Mouse (Mus musculus) forebrain, embryonic 11.5 days (tissue): ENCODE data around the gene Trp53rkb. TPM values are rescaled to one million over a fixed set of nuclear protein-coding genes. Genes with fewer than 3 reads are reported as not detected.
"Not testable (repeated sequence)": the region's sequence is repeated elsewhere in the genome, so short reads cannot be mapped to it uniquely, and the experiment has no call there.

Source experiments
- ATAC-seq: fragments of 200-750 bp; cut with Nextera tagmentation; replicated peaks from 2 replicates; pipeline ENCODE4 v1.8.0; 2017; ENCODE audit warnings: moderate TSS enrichment; ENCODE audit not compliant: low FRiP score
- DNase-seq: peaks from one replicate; pipeline ENCODE4 v3.0.0-alpha.2; 2017; ENCODE audit warnings: low spot score
- H3K27ac ChIP-seq: fragments of 300-500 bp; sonication (generic); 2 replicates; pipeline ENCODE4 v1.5.1; 2014; ENCODE audit warnings: low read depth, low read length
- H3K27me3 ChIP-seq: fragments of 300-500 bp; sonication (generic); 2 replicates; pipeline ENCODE4 v1.6.1; 2014; ENCODE audit warnings: mild to moderate bottlenecking, low read length, mixed read lengths; ENCODE audit not compliant: control insufficient read depth, insufficient read depth
- H3K36me3 ChIP-seq: fragments of 300-500 bp; sonication (generic); 2 replicates; pipeline ENCODE4 v1.6.1; 2014; ENCODE audit warnings: mild to moderate bottlenecking, low read length, moderate library complexity, mixed read lengths; ENCODE audit not compliant: control insufficient read depth, insufficient read depth
- H3K4me1 ChIP-seq: fragments of 300-500 bp; sonication (generic); replicated peaks from 2 replicates; pipeline ENCODE4 v1.6.1; 2014; ENCODE audit warnings: low read length, mixed read lengths; ENCODE audit not compliant: control insufficient read depth, insufficient read depth
- H3K4me2 ChIP-seq: fragments of 300-500 bp; sonication (generic); 2 replicates; pipeline ENCODE4 v1.6.1; 2014; ENCODE audit warnings: low read depth, mild to moderate bottlenecking, low read length, moderate library complexity, mixed read lengths; ENCODE audit not compliant: severe bottlenecking
- H3K4me3 ChIP-seq: fragments of 300-500 bp; sonication (generic); 2 replicates; pipeline ENCODE4 v1.5.1; 2014; ENCODE audit warnings: low read depth, low read length
- H3K9ac ChIP-seq: fragments of 300-500 bp; sonication (generic); 2 replicates; pipeline ENCODE4 v1.6.1; 2014; ENCODE audit warnings: low read length
- H3K9me3 ChIP-seq: fragments of 300-500 bp; sonication (generic); 2 replicates; pipeline ENCODE4 v1.6.1; 2016; ENCODE audit warnings: low read length, mixed read lengths; ENCODE audit not compliant: control insufficient read depth
- WGBS: fragments of 180-500 bp; shearing (Covaris S2); extraction: QIAGEN DNeasy Blood & Tissue Kit; methylation state at CpG from one replicate; pipeline ENCODE4 v1.1.7; 2014; 5-methylcytosine and 5-hydroxymethylcytosine counted together
- polyA plus RNA-seq: library from polyadenylated mRNA; unstranded; fragments of >200 nt; fragmentation: Nextera tagmentation; extraction: Ambion mirVana; gene quantifications from 2 replicates; pipeline ENCODE4 v1.2.1, GENCODE M21; 2014

Trp53rkb gene
- polyA plus RNA-seq, 1 experiment from 2014 or later, result 11.4 TPM

- ATAC-seq, result no peak
- H3K27me3 ChIP-seq, result no peaks in the 10 kb centered on the region
- H3K9ac ChIP-seq, result no peak overlapping the region
- no peak overlapping the region for H3K4me2 ChIP-seq
- no peaks in the 10 kb centered on the region for H3K36me3 ChIP-seq
- H3K9me3 ChIP-seq, result no peaks in the 10 kb centered on the region
- H3K4me3 ChIP-seq, result no peak overlapping the region
- no peak overlapping the region for H3K27ac ChIP-seq
- no peak for DNase-seq
- H3K4me1 ChIP-seq, result peaks cover 7% of the 10 kb centered on the region; the same call in 1 of the 2 replicates
- WGBS, result 85% methylated on average over 6 of the region's 6 CpGs
These were observed 8.0 kb upstream of the Trp53rkb start for GRCm38 (mm10) chr2:166784376-166784775.

DNA sequence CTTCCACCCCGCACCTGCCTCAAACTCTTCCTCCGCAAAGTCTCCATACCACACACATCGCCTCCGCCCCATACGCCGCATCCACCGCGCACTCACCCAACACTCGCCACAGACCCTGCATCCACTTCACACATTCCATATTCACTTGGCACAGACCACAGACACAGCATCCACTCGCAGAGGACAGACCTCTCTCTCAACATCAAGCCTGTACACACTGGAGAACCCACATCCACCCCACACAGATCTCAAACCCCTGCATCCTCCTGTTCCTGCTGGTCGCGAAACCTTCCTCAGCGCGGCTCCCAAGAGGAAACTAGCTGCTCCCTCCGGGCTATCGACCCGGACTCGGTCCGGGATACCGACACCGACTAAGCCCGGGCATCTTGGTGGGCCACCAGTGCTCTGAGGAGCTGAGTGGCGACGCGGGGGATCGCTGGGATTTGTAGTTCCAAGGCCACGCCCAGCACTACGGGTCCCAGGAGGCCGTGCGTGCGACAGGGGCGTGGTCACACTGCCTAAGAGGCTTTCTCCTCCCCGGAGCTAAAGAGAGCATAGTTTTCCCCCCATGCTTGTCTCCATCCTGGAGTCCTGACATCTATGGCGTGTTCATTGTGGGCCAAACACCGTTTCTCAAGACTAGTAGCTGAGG is 5.9 kb upstream of the Trp53rkb start:
- Histone ChIP-seq H3K36me3 (no peaks in the 10 kb centered on the region), H3K27ac (no peak overlapping the region), H3K9me3 (no peaks in the 10 kb centered on the region), H3K27me3 (no peaks in the 10 kb centered on the region), H3K9ac (peak overlapping the region; percentile 84), H3K4me3 (peak overlapping the region; percentile 81), H3K4me1 (peaks cover 7% of the 10 kb centered on the region; the same call in 1 of the 2 replicates), H3K4me2 (peak overlapping the region; percentile 94)
- ATAC-seq, result peak; percentile 95
- WGBS, result under 1% methylated on average over 35 of the region's 35 CpGs
- DNase-seq, result peak; percentile 94

GRCm38 (mm10) chr2:166791738-166792137 is 593 bp upstream of the Trp53rkb start:
- DNase-seq, result no peak
- Histone ChIP-seq H3K9ac (no peak overlapping the region), H3K27ac (peak overlapping the region; percentile 63; the same call in 1 of the 2 replicates), H3K4me2 (no peak overlapping the region), H3K36me3 (no peaks in the 10 kb centered on the region), H3K27me3 (no peaks in the 10 kb centered on the region), H3K4me3 (no peak overlapping the region), H3K4me1 (peaks cover 14% of the 10 kb centered on the region; the same call in 1 of the 2 replicates), H3K9me3 (no peaks in the 10 kb centered on the region)
- WGBS, result 77% methylated on average over 5 of the region's 5 CpGs
- no peak for ATAC-seq

- not testable (repeated sequence) for H3K27me3 ChIP-seq, H3K9me3 ChIP-seq, H3K36me3 ChIP-seq
- peaks cover 13% of the 10 kb centered on the region; the same call in 1 of the 2 replicates for H3K4me1 ChIP-seq
- ATAC-seq, result peak; percentile 90
- peak overlapping the region; percentile 72 for H3K4me3 ChIP-seq
- H3K27ac ChIP-seq, result peak overlapping the region; percentile 41
- peak overlapping the region; percentile 74 for H3K4me2 ChIP-seq
- H3K9ac ChIP-seq, result peak overlapping the region; percentile 83
- WGBS, result under 1% methylated on average over 69 of the region's 76 CpGs
- DNase-seq, result peak; percentile 88
These were observed 1.3 kb downstream of the Trp53rkb start for GRCm38 (mm10) chr2:166793542-166794214.

GRCm38 (mm10) chr2:166799615-166800472 is 7.5 kb downstream of the Trp53rkb start:
- DNase-seq (no peak), ATAC-seq (no peak)
- no peaks in the 10 kb centered on the region for H3K9me3 ChIP-seq
- no peak overlapping the region for H3K4me3 ChIP-seq
- H3K36me3 ChIP-seq, result no peaks in the 10 kb centered on the region; the same call in 1 of the 2 replicates
- H3K4me2 ChIP-seq, result no peak overlapping the region
- H3K9ac ChIP-seq, result no peak overlapping the region
- H3K4me1 ChIP-seq, result no peaks in the 10 kb centered on the region
- WGBS, result 81% methylated on average over 11 of the region's 11 CpGs
- H3K27ac ChIP-seq, result no peak overlapping the region
- H3K27me3 ChIP-seq, result no peaks in the 10 kb centered on the region

DNA sequence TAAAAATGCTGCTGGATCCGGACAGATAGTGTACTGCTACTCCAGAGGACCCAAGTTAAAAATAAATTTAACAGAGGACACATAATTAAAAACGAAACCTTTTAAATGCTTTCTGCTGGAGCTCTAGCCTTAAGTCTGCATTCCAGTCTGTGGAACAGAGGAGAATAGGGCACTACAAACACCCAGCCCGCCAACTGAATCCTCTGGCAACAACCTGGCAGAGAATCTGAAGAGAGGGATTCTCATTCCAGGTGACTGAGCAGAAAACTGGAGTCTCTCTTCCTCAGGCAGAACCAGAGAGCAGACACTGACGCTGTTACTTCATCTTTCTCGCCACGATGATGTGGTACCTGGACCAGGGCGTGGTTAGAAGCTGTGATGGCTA is 8.1 kb downstream of the Trp53rkb start:
- DNase-seq (no peak), ATAC-seq (no peak)
- Histone ChIP-seq H3K27ac (no peak overlapping the region), H3K9me3 (no peaks in the 10 kb centered on the region), H3K4me1 (no peaks in the 10 kb centered on the region), H3K4me3 (no peak overlapping the region), H3K4me2 (no peak overlapping the region), H3K9ac (no peak overlapping the region), H3K27me3 (no peaks in the 10 kb centered on the region), H3K36me3 (no peaks in the 10 kb centered on the region; the same call in 1 of the 2 replicates)
- 89% methylated on average over 7 of the region's 7 CpGs for WGBS

GRCm38 (mm10) chr2:166801436-166801835 is 9.1 kb downstream of the Trp53rkb start:
- Histone ChIP-seq H3K9ac (no peak overlapping the region), H3K4me2 (no peak overlapping the region), H3K9me3 (no peaks in the 10 kb centered on the region), H3K4me3 (no peak overlapping the region), H3K27me3 (no peaks in the 10 kb centered on the region), H3K27ac (no peak overlapping the region), H3K4me1 (no peaks in the 10 kb centered on the region), H3K36me3 (no peaks in the 10 kb centered on the region; the same call in 1 of the 2 replicates)
- DNase-seq, result no peak
- no peak for ATAC-seq
- WGBS, result 72% methylated on average over 2 of the region's 2 CpGs

DNA sequence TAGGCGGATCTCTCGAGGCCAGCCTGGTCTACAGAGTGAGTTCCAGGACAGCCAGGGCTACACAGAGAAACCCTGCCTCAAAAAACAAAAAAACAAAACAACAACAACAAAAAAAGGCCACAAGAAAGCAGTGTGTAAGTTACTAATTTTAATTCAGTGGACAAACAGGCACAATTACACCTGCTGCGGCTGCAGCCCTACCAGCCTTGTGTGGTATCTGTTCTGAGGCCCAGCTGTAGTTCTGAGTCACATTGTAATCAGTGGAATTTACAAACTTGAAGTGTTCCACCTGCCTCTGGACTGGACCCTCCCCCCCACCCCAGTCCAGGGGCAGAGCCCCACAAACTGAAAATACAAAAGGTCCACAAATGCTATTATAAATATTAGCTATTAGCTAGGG is 11.0 kb downstream of the Trp53rkb start:
- no peak overlapping the region for H3K4me2 ChIP-seq
- H3K27me3 ChIP-seq, result no peaks in the 10 kb centered on the region
- no peaks in the 10 kb centered on the region for H3K36me3 ChIP-seq
- DNase-seq, result no peak
- no peaks in the 10 kb centered on the region for H3K9me3 ChIP-seq
- no peak for ATAC-seq
- WGBS, result 86% methylated on average over 3 of the region's 3 CpGs
- H3K4me1 ChIP-seq, result no peaks in the 10 kb centered on the region
- no peak overlapping the region for H3K9ac ChIP-seq
- no peak overlapping the region for H3K4me3 ChIP-seq
- no peak overlapping the region for H3K27ac ChIP-seq
